Mouse (Mus musculus): Measurements from ENCODE around the gene Lrrn3.

The Lrrn3 gene

DNA sequence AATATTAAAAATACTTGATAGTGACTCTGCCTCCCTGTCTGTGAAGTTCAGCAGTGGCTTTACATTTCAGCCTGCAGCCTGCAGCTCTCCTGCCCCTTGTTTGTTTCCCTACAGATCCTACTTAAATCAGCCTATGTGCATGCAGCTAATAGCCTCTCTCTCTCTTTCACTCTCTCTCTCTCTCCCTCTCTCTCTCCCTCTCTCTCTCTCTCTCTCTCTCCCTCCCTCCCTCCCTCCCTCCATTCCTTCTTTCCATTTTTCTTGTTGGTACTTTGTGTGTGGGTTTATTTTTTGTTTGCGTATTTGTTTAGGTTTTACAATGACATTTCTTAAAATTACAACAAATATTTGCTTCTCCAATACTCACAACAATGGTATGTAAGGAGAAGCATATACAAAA, at the start of gene Lrrn3:
TSS of gene Lrrn3 (minus strand) at position 101 of the 400 bp plus-strand sequence.
- no peak for DNase-seq

DNA sequence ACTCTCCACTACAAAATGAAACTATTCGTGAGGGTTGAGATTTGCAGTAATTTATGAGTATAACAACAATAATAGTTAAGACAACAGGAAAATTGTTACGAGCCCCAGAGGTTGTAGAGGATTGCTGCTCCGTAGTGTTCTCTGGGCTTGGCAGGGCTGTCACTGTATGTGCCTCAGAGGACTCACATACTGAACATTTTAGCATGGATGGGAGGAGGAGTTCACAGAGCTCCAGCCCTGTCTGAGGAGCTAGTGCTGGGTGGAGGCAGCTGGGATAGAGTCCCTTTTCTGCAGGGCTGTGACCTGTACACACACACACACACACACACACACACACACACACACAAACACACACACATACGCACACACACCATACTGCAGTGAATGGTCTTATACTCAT, 42.2 kb upstream of the Lrrn3 start:
- DNase-seq = no peak

DNA sequence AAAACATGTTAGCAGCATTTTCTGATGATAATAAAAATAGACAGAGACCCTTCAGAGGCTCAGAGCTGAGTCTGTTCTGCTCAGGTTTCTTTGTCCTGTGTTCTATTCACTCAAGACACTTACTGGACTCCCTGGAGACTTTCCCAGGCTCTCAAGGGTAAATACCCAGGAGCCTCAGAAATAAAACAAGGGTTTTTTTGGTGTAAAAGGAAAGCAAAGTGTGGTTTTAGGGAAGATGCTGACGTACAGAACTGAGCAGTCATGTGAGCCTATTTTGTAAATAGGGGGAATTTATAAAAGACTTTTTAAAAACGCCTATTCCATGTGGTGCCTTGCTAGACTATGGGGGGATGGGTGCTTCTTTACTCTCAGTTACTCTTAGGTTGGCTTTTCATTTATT, 40.5 kb upstream of the Lrrn3 start:
- DNase-seq = no peak

DNA sequence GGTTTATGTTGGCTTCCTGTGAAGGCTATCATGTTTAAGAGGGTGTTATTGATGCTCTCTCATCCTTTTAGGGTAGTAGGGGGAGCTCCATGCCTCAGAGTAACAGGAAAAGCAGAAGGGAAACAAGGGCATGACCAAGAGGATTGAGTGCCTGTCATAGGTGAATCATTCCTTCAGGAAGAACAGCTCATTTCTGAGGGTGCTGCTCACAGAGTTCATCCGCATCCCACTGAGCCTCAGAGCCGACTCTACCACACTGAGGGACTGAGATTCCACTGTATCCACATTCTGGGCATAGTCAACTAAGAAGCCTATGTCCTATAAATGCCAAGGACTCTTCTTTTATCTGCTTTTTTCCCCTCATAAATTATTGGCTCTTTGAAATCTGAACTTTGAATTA, 35.4 kb upstream of the Lrrn3 start:
- DNase-seq = no peak

DNA sequence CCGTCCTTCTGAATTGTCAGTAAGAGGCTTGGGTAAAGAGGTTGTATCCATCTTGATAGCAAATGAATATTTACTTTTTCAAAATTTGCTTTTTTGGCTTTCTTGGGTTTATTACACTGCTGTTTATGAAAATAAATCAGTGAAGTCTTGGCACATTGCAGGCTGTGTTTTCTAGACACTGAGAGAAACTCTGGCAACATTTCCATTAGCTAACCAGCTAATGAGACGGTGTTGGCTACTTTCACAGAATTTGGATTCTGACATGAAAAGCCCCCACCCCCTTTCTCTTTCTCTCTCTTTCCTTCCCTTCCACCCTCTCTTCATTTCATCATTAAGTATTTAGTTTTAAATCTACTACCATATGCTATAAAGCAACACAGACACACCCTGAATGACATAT, 34.1 kb upstream of the Lrrn3 start:
- DNase-seq = no peak

DNA sequence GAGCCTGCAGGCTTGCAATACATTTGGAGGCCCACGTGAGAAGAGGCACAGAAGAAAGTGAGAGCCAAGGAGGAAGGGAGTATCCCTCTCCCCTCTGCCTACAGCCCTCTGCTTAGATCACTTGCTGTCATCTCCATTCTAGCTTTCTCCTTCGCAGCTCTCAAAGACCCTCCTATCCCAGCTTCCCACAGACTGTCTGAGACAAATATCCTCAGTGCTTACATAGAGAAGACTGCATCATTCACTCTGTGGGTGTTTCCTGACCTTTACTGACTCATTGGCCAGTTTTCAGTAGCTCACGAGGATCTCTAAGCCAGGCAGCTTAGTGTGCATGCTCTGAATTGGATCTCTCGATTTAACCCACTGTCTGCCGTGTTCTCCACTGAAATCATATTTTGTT, 32.7 kb upstream of the Lrrn3 start:
- no peak for DNase-seq

DNA sequence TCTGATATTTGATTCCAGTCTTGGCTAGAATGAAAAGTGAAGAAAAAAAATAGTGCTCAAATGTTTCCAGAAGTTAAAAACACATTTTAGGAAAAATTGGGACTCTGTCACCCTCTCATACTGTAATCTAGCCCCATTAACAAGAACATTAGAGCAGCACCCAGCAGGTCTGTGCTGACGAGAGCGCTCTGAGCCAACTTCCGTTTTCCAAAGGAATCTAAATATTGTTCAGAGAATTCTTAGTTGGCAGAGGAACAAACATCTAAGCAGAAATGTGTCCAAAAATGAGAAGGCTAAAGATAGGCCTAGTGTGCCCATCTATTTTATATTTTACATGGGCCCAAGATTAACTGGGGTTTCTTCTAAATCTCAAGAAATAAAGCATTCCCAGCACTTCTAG, 24.4 kb upstream of the Lrrn3 start:
- no peak for DNase-seq

DNA sequence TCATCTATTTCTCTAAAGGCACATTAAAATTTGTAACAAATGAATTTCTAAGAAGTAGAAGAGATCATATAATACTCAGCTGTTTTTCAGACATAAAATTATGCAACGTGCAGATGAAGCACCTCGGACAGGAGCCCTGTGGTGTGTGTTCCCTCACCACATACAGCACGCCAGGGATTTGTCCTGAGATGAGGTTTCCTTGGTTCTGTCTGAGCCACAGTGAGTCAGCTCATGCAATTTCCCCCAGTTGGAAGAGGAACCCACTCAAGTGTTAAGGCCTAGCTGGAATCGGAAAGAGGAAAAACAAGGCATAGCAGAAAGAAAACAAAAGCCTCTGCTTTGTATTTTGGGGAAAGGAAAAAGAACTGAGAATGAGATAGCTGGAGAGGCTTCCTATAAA, 22.4 kb upstream of the Lrrn3 start:
- no peak for DNase-seq

DNA sequence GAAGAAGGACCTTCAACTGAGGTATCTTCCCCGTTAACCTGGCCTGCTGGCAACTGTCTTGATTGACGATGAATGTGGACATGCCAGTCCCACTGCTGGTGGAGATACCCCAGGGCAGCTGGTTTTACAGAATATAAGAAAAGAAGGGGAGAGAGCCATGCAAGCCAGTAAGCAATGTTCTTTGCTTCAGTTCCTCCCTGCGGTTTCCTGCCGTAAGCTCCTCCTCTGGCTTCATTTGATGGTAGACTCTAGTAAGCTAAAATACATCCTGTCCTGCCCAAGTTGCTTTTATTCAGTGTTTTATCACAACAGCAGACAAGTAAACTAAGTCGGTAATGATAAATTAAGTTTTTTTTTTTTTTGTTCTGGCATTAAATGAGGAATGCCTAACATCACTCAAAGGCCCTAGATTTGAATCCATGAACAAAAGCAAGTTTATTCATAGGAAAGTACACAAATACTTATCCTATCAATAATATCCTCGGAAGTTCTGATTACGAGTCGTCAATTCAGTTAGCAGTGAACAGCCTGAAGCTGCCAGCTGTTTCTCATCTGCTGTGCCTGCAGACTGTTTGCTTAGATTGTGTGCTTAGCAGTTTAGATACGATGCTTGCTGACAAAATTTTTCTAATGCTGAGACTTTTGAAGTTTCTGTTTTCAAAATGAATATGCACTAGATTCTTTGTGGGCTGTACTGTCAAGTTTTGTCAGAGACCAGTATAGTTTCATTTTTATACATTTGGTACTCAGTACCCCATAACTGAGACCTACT, 14.0 kb upstream of the Lrrn3 start:
- DNase-seq = no peak

DNA sequence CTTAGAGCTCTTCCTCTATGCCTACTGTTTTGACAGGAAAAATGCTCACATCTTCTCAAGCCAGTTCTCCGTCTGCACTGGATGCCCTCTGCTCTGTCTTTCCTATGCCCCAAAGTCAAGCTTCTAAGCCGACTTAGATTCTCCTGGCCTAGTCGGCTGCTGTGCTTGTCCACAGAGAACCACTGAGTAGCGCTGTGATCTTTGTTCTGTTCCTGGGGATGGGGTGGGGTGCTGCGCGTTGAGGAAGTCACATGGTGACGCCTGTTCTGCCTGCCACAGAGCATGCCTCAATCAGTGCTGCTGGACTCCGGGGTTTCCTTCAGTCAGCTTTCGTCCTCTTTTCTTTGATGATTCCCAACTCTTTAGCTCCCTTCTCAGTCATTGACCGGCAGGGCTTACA, 8.4 kb upstream of the Lrrn3 start:
- no peak for DNase-seq

DNA sequence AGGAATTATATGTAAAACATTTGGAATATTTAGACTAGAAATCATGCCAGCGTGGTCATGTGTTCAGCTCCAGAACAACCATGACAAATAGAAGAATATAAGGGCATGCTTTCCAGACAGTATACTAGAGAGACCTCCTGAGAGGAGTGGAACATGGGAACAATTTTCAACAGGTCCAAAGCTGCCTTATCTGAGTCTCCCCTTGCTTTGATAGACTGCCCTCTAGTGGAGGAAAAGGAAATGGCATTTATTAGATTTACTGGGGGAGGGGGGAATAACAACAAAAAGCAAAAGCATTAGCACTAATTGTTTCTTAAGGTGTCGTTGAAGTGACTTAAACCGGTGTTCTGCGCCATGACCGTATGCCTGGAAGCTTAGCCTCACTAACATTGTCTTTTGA, 774 bp upstream of the Lrrn3 start:
- DNase-seq = peak; percentile 52

DNA sequence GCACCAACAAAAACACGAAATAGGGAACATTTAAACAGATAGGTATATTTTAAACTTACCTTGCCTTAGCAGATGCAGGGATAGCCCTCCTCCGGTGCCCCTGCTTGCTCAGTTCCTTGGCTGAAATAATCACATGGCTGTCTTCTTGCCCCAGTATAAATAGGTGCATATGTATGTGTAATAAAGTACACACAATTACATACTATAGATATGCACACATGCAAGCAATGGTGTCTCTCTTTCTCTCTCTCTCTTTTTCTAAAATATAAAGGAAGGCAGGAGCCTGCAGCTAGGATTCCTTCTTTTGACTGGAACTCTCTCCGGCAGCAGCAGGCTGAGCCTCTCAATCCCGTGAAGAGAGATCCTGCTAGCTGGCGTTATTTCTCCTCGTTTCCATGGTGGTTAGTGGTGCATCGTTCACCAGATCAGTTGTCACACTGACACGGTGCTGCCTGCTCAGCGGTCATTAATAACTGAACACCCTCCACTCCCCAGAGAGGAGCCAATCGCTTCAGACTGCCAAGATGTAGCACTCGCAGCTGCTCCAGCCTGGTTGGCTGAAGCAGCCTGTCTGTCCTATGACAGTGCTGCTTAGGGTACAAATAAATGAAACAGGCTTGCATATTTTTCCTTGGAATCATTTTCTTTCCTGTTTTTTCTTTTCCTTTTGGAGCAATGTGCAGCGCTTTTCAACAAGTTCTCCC, 567 bp downstream of the Lrrn3 start:
- DNase-seq = peak; percentile 70

DNA sequence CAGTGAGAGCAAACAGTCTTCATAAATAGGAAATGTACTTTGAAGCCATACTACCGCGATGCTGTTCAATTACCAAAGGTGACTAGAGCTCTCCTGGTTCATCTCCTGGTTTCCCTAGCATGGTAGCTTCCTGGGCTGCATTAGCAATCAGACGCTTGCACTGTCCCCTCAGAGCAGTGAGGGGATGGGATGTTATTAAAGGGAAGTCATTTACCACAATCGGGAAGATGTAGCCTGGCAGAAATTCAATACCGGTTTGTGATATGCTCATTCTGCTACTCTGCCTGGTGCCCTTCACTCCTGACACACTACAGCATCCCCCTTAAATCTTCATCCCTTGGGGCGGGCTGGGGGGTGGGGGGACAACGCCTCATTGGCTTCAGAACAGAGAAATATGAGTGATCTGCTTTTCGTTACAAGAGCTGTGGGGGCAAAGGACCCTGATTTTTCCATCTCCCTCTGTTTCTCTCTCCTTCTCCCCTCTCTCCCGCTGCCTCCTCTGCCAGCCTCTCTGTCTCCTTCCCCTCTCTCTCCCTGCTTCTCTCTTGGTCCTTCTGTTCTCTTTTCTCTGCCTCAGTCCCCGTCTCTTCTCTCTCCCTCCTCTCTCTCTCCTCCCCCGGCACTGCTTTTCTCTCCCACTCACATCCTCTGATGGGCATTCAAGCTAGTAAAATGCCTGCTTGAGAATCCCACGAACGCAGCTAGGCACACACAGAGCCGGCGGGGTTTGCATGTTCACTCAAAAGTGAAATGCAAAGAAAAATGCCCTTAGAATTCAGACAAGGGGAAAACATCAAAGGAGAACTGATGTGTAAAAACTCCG, 1.3 kb downstream of the Lrrn3 start:
- DNase-seq = peak; percentile 37

DNA sequence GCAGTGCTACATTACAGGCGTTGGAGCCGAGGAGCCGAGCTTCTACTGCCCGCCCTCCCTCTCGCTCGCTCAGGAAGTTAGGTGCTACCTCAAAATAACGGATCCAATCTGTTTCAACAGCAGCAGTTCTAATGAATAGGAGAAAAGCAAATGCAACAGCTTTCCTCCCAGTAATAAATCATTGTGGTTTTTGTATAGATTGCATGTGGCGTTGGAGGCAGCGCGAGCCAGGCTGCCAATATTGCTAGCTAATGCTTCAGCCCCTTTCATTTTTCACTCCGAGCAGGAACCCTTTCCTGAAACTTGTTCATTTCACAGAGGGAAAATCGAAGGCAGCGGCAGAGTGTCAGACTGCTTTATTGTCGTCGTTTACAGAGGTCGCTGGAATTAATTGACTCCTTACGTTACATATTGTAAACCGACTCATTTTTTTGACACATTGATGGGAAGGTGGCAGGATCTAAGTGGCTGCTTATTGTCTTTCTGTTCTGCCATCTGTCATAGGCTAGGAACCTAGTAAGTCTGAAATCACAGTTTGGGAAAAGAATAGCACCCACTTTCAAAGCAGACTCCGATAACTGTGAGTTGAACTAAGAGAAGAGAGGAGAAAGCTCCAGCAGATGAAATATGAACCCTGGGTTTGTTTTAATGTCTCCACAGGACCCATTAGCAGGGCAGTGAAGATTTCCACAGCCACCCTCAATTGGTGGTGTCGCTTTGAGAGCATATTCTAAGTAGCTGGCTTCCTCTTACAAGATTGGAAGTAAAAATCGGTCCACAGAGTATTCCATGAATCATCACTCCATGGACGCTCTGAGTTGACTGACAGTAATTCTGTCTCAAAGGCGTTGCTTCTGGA, 2.4 kb downstream of the Lrrn3 start:
- DNase-seq = peak; percentile 28

DNA sequence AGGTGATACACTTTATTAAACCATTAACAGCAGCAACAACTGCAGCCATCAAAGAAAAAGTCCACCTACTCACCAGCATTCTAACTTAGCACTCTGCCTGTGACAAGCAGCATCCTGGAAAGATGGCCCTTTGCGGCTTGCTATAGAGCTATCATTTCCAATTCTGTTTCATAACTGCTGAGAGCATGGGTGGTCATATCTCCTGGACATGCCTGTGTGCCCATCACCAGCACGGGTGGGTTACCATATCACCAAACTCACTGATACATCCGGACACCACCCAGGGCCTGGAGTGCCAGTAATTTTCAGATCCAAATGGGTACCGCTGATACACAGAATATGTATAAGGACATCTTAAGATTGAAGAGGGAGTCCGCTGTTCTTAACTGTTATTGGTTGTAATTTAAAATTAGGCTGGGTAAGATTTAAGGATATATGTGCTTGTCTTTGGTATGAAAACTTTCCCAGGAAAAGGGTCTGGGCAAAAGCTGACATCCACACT, 3.1 kb downstream of the Lrrn3 start:
- peak; percentile 20 for DNase-seq

DNA sequence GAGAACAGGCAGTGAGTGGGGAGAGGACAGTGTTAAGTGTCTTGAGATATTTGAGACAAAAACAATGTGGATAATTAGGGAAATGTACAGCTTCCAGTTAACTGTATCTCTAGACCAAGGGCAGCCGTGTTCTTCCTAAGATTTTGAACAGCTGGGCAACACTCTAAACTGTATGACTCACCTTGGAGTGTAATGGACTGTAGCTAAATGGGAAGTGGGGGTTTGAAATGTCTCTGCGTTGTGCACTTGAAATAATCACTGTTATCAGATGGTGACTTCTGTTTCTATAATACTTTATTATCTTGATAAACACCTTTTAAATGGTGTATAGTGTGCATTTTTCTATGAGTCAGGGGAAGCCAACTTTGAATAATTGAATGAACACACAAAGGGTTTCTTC, 4.7 kb downstream of the Lrrn3 start:
- DNase-seq = no peak

DNA sequence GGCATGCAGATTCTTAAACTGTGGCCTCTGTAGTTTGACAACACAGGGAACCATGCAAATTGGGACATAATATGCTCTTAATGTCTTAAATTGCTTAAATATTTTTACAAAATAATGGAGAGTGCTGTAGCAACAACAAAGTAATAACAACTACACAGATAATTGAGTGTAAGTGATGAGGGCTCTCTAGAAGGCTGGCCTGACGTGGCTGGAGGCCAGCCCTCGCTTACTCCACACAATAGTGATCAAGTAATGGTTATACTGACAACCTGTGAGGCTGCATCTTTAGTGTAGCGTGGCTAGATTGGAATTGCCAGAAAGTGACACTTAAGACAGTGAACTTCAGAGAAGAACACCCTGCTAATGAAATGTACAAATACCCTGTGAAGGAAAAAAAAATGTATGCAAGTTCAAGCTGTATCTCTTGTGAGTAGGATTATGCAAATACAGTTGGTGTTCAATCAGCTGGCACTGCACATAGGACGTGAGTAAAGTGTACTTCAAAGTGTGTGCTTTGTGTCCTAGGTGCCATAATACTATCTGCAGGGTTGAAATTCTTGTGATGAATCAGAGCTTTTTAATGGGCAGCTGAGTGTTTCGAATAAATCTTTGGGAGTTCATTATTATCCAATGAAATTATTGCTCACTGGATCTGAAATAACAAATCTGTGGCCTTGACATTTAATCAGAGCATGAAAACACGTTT, 17.0 kb downstream of the Lrrn3 start:
- DNase-seq = no peak

DNA sequence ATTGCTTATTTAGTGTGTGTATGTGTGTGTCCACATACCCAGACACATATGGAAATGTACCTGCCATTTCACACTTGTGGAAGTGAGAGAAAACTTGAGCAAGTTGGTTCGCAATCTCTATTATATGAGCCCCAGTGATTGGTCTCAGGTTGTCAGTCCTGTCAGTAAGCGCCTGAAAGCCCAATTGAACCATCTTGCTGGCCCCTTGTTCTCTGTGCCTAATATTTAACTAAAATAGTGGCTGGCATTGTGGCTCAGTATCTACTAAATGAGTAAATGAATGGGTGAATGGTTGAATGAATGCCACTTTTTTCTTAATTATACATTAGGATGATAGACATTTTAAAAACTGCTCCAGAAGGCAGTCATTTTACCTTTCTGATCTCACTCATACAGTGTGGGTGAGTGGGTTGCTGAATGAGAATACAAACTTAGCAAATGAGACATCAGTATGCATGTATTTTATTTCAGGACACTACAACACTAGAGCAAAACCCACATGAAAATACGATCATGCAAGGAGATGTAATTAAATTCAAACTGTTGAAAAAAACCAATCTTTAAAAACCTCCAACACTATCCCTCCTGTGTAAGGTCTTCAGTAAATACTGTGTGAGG, 17.7 kb downstream of the Lrrn3 start:
- no peak for DNase-seq

DNA sequence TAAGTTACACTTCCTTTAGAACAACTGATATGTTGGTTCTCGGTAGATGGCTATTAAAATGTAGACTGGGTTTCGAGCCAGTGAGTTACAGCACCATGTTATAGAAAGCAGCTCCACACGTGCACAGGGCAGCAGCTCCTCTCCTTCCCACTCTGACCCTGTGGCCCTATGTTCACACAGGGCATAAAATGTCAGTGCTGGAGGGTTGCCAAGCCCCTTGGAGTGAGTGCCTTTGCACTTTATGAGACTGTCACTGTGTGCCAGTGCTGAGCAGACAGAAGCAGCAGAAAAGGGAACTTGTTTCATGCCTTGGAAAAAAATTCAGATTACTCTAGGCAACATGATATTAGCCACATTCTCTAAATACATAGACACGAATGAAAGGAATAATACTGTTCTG, 47.8 kb downstream of the Lrrn3 start:
- DNase-seq = peak; percentile 13

DNA sequence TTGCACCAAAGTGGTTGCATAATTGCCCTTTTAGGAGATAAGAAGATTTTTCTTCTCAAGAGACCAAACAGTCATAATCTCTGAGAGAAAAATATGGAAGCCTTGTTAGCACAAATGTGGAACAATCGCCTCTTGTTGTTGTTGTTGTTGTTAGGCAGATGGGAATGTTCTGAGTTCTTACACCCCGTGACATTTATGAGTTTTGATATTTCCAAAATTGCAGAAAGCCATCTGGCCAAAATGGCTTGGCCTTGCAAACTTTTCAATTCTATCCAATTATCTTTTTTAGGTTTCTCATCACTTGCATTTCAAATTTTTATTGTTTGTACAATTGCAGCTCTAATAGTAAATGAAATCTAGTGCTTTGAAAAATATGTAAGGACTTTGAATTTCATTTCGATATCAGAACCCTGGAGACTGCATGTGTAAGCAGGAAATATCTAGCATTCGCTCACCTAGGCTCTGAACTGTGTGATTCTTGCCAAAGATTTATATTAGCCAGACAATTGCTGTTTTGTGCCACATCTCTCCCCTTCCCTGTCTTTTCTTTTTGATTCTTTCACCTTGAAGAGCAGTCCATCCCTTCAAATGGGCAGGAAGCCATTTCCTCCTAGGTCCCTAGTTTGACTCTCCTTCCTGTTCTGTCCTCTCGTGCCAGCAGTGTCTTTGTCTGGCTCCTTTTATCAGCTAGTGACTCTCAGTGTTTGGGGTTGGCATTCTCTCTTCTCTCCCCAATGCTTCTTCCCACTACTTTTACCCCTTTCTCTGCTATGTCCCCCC, 49.8 kb downstream of the Lrrn3 start:
- peak; percentile 23 for DNase-seq

DNA sequence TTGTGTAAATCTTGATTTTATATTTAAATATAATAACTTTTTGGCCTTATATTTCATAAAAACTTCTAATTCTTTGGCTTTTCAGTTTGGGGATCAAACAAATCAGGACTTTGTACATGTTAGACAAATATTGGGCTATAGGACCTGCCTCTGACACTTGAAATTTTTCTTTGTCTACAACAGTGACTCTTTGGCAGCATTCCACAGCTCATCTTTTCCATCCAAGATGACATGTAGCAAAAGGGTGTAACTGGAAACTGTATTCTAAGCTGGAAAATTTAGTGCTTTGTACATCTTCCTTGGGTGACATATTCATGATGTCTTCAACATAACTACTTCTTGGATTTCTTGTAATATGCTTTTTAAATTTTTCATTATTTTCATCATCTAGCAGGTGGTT, 57.4 kb downstream of the Lrrn3 start:
- no peak for DNase-seq

All from cerebellum, adult 8-10 months (tissue).